7 mouse cellular contexts compared by ENCODE assay signal in genomic region chr4:123013949-123014406, GRCm38 (mm10). TPM values are rescaled to one million over a fixed set of nuclear protein-coding genes. Genes with fewer than 3 reads are reported as not detected.
A peak's percentile ranks its signal among the peaks of the same experiment; 100 is the strongest.
DNase-seq lines count a peak whose midpoint lies in the region; ATAC-seq and TF ChIP-seq lines count a peak whose summit lies in the region.

No protein-coding gene starts in this region.

- H3K4me2 ChIP-seq in embryonic facial prominence, embryonic 12.5 days (replicated peaks): no peak overlapping the region
- peak overlapping the region; percentile 42 for H3K4me2 ChIP-seq in neural tube, embryonic 12.5 days (replicated peaks)

- no peak overlapping the region for H3K9ac ChIP-seq in embryonic facial prominence, embryonic 12.5 days
- H3K9ac ChIP-seq in neural tube, embryonic 12.5 days: no peak overlapping the region

- no peak for TF ChIP-seq CTCF in kidney, adult 2 months (conservative IDR thresholded peaks at IDR 0.05; ENCODE audit: insufficient read depth, insufficient read length, low read depth, low read length)

- H3K36me3 ChIP-seq in embryonic facial prominence, embryonic 12.5 days: no peaks in the 10 kb centered on the region
- 0 out of 2 replicates have a peak, but pooled peaks cover 2% of the 10 kb centered on the region for H3K36me3 ChIP-seq in neural tube, embryonic 12.5 days
- H3K36me3 ChIP-seq in kidney, adult 2 months (ENCODE audit: control insufficient read depth, insufficient read depth, low read length): no peaks in the 10 kb centered on the region

- TF ChIP-seq POLR2A in kidney, adult 2 months (IDR thresholded peaks at IDR 0.05; ENCODE audit: low read depth, low read length): no peak

- ATAC-seq in embryonic facial prominence, embryonic 12.5 days (ENCODE audit: insufficient number of reproducible peaks, insufficient read depth, low FRiP score, low TSS enrichment): no peak
- ATAC-seq in neural tube, embryonic 12.5 days (ENCODE audit: low FRiP score, low read depth): peak; percentile 83

- H3K4me1 ChIP-seq in embryonic facial prominence, embryonic 12.5 days: peaks cover 38% of the 10 kb centered on the region
- H3K4me1 ChIP-seq in neural tube, embryonic 12.5 days: peaks cover 51% of the 10 kb centered on the region
- peaks cover 5% of the 10 kb centered on the region for H3K4me1 ChIP-seq in kidney, adult 2 months (ENCODE audit: control insufficient read depth, insufficient read depth, low read length)

- 0 out of 2 replicates have a peak overlapping the region, but pooled peaks have one; percentile 47 for H3K27ac ChIP-seq in embryonic facial prominence, embryonic 12.5 days
- peak overlapping the region; percentile 78 for H3K27ac ChIP-seq in neural tube, embryonic 12.5 days
- H3K27ac ChIP-seq in kidney, adult 2 months (ENCODE audit: insufficient read depth, low read depth, low read length): no peak overlapping the region

- DNase-seq in R1 (ENCODE audit: low read depth, low spot score): peak; percentile 84
- DNase-seq in layer of hippocampus, postnatal 14 days (ENCODE audit: low spot score in 2 of 2): peak; percentile 57 to 80
- no peak for DNase-seq in adrenal gland, postnatal 4 days (ENCODE audit: low spot score in 2 of 2)
- no peak for DNase-seq in testis, postnatal 14 days (ENCODE audit: low spot score)
- no peak for DNase-seq in kidney, adult 2 months

- no peaks in the 10 kb centered on the region for H3K9me3 ChIP-seq in embryonic facial prominence, embryonic 12.5 days
- no peaks in the 10 kb centered on the region for H3K9me3 ChIP-seq in neural tube, embryonic 12.5 days

- H3K4me3 ChIP-seq in embryonic facial prominence, embryonic 12.5 days: no peak overlapping the region
- no peak overlapping the region for H3K4me3 ChIP-seq in neural tube, embryonic 12.5 days
- no peak overlapping the region for H3K4me3 ChIP-seq in kidney, adult 2 months (ENCODE audit: insufficient read depth, low read depth, low read length)

- no peaks in the 10 kb centered on the region for H3K27me3 ChIP-seq in embryonic facial prominence, embryonic 12.5 days
- H3K27me3 ChIP-seq in neural tube, embryonic 12.5 days (replicated peaks): no peaks in the 10 kb centered on the region
- H3K27me3 ChIP-seq in kidney, adult 2 months (replicated peaks; ENCODE audit: control insufficient read depth, insufficient read depth, low read length): no peaks in the 10 kb centered on the region

- 42% methylated on average over 3 of the region's 3 CpGs for WGBS in embryonic facial prominence, embryonic 12.5 days
- 17% methylated on average over 3 of the region's 3 CpGs for WGBS in neural tube, embryonic 12.5 days
- 60% methylated on average over 3 of the region's 3 CpGs for WGBS in kidney, adult 2 months

RNA-seq across cellular contexts. Expression of gene Trit1, which starts 2.4 kb away (rescaled TPM):
- polyA plus RNA-seq in embryonic facial prominence, embryonic 12.5 days (2016; fragmentation: Nextera tagmentation; extraction: Ambion mirVana): 21.3 and 23.4 TPM in 2 replicates
- 10 to 100 TPM; 25.2 to 27.6 TPM for total RNA-seq in layer of hippocampus, postnatal 14 days (2021)
- 26.6 and 29.7 TPM in 2 replicates for polyA plus RNA-seq in neural tube, embryonic 12.5 days (2016; fragmentation: Nextera tagmentation; extraction: Ambion mirVana)
- 10 to 100 TPM; 19.1 to 19.7 TPM for total RNA-seq in adrenal gland, postnatal 4 days (2021)
- polyA plus RNA-seq in kidney, adult 2 months (2012; rRNA removed): 4.7 and 5.1 TPM in 2 replicates

RNA-seq across cellular contexts. Expression of gene Mycl, which starts 18.5 kb away (rescaled TPM):
- 46.4 and 51.5 TPM in 2 replicates for polyA plus RNA-seq in embryonic facial prominence, embryonic 12.5 days (2016; fragmentation: Nextera tagmentation; extraction: Ambion mirVana)
- 10 to 100 TPM; 41.7 to 47.2 TPM for total RNA-seq in layer of hippocampus, postnatal 14 days (2021)
- polyA plus RNA-seq in neural tube, embryonic 12.5 days (2016; fragmentation: Nextera tagmentation; extraction: Ambion mirVana): 123 and 125 TPM in 2 replicates
- total RNA-seq in adrenal gland, postnatal 4 days (2021): 1 to 10 TPM; 2.8 to 2.9 TPM
- polyA plus RNA-seq in kidney, adult 2 months (2012; rRNA removed): 1.5 and 1.6 TPM in 2 replicates

RNA-seq across cellular contexts. Expression of gene Mfsd2a, which starts 53.0 kb away (rescaled TPM):
- polyA plus RNA-seq in embryonic facial prominence, embryonic 12.5 days (2016; fragmentation: Nextera tagmentation; extraction: Ambion mirVana): 6.6 and 7.0 TPM in 2 replicates
- 10 to 100 TPM; 71.2 to 86.1 TPM for total RNA-seq in layer of hippocampus, postnatal 14 days (2021)
- 21.4 and 22.0 TPM in 2 replicates for polyA plus RNA-seq in neural tube, embryonic 12.5 days (2016; fragmentation: Nextera tagmentation; extraction: Ambion mirVana)
- under 1 TPM; 0.59 to 0.90 TPM for total RNA-seq in adrenal gland, postnatal 4 days (2021)
- polyA plus RNA-seq in kidney, adult 2 months (2012; rRNA removed): 27.6 and 43.9 TPM in 2 replicates

Comparison
In these comparisons a context has a peak if more than half of its experiments do, and no peak if none do; other contexts are left out.
1. DNase-seq: peak in R1 (single experiment) and layer of hippocampus, postnatal 14 days (2 of 2); none in adrenal gland, postnatal 4 days (0 of 2), testis, postnatal 14 days (single experiment) and kidney, adult 2 months (single experiment).
2. RNA of gene Mycl, which starts 18.5 kb away (polyA plus RNA-seq): 123 to 125 TPM in neural tube, embryonic 12.5 days and 46.4 to 51.5 TPM in embryonic facial prominence, embryonic 12.5 days; 1.5 to 1.6 TPM in kidney, adult 2 months; every median in the first group is over 10 times any median in the second.